Mouse (Mus musculus): ENCODE results near the gene Apoa2.
A peak's percentile ranks its signal among the peaks of the same experiment; 100 is the strongest.

GRCm38 (mm10) chr1:171238463-171238862 lies 13.6 kb downstream of the Apoa2 start:
- TF ChIP-seq CTCF (IDR thresholded peaks at IDR 0.05; ENCODE audit: borderline replicate concordance, extremely low read depth, insufficient read depth, insufficient read length): peak; percentile 84
- TF ChIP-seq POLR2A (IDR thresholded peaks at IDR 0.05; ENCODE audit: borderline replicate concordance, extremely low read depth, insufficient read depth, insufficient read length, poor library complexity, severe bottlenecking): no peak

All from brain, embryonic 14.5 days (tissue).